Mouse (Mus musculus) heart, embryonic 16.5 days (tissue): Measurements from ENCODE around the gene Cd3g. TPM values are rescaled to one million over a fixed set of nuclear protein-coding genes. Genes with fewer than 3 reads are reported as not detected.
A peak's percentile ranks its signal among the peaks of the same experiment; 100 is the strongest.

ENCODE experiments used
- ATAC-seq: fragments of 200-750 bp; cut with Nextera tagmentation; replicated peaks from 2 replicates; pipeline ENCODE4 v1.8.0; 2017; ENCODE audit warnings: moderate number of reproducible peaks; ENCODE audit not compliant: insufficient read depth, low FRiP score; ENCODE audit errors: extremely low read depth
- H3K27ac ChIP-seq: fragments of 300-500 bp; sonication (generic); 2 replicates; pipeline ENCODE4 v1.5.1; 2014; ENCODE audit warnings: mild to moderate bottlenecking, low read length, control low read depth, moderate library complexity
- H3K27me3 ChIP-seq: fragments of 300-500 bp; sonication (generic); 2 replicates; pipeline ENCODE4 v1.6.1; 2014; ENCODE audit warnings: low read length, mixed read lengths; ENCODE audit not compliant: control insufficient read depth, insufficient read depth
- H3K36me3 ChIP-seq: fragments of 300-500 bp; sonication (generic); 2 replicates; pipeline ENCODE4 v1.6.1; 2014; ENCODE audit not compliant: control insufficient read depth, insufficient read depth
- H3K4me1 ChIP-seq: fragments of 300-500 bp; sonication (generic); 2 replicates; pipeline ENCODE4 v1.6.1; 2014; ENCODE audit warnings: low read length, mixed read lengths; ENCODE audit not compliant: control insufficient read depth, insufficient read depth
- H3K4me2 ChIP-seq: fragments of 300-500 bp; sonication (generic); 2 replicates; pipeline ENCODE4 v1.6.1; 2014; ENCODE audit warnings: low read depth, mild to moderate bottlenecking, control low read depth, low read length
- H3K4me3 ChIP-seq: fragments of 300-500 bp; sonication (generic); 2 replicates; pipeline ENCODE4 v1.5.1; 2014; ENCODE audit warnings: mild to moderate bottlenecking, control low read depth, low read length
- H3K9ac ChIP-seq: fragments of 300-500 bp; sonication (generic); 2 replicates; pipeline ENCODE4 v1.6.1; 2014; ENCODE audit warnings: low read length, control low read depth
- H3K9me3 ChIP-seq: fragments of 300-500 bp; sonication (generic); replicated peaks from 2 replicates; pipeline ENCODE4 v1.6.1; 2016; ENCODE audit warnings: low read length; ENCODE audit not compliant: control insufficient read depth
- WGBS: fragments of 180-500 bp; shearing (Covaris S2); extraction: QIAGEN DNeasy Blood & Tissue Kit; methylation state at CpG from one replicate; pipeline ENCODE4 v1.1.7; 2014; 5-methylcytosine and 5-hydroxymethylcytosine counted together
- polyA plus RNA-seq: library from polyadenylated mRNA; unstranded; fragments of >200 nt; fragmentation: Nextera tagmentation; extraction: Ambion mirVana; gene quantifications from 2 replicates; pipeline ENCODE4 v1.2.1, GENCODE M21; 2015

Cd3g gene
- polyA plus RNA-seq, 1 experiment from 2014 or later: 99.6 TPM

GRCm38 (mm10) chr9:44965126-44965832 lies 15.0 kb downstream of the Cd3g start, which contains the start of gene Ube4a:
Gene Ube4a, minus strand, starts transcription at chr9:44965600.
- Histone ChIP-seq H3K36me3 (no peaks in the 10 kb centered on the region; the same call in 1 of the 2 replicates), H3K4me2 (peak within 1 kb of the TSS; percentile 98), H3K9me3 (no peaks in the 10 kb centered on the region), H3K4me3 (peak within 1 kb of the TSS; percentile 97), H3K27ac (peak within 1 kb of the TSS; percentile 56), H3K9ac (peak within 1 kb of the TSS; percentile 89), H3K27me3 (no peaks in the 10 kb centered on the region), H3K4me1 (peaks cover 12% of the 10 kb centered on the region)
- under 1% methylated on average over 39 of the region's 39 CpGs for WGBS
- peak; percentile 96 for ATAC-seq

- Histone ChIP-seq H3K4me3 (no peak overlapping the region), H3K9ac (no peak overlapping the region), H3K27ac (0 out of 2 replicates have a peak overlapping the region, but pooled peaks have one; percentile 25), H3K4me2 (no peak overlapping the region), H3K27me3 (no peaks in the 10 kb centered on the region), H3K4me1 (no peaks in the 10 kb centered on the region), H3K36me3 (peaks cover 40% of the 10 kb centered on the region), H3K9me3 (no peaks in the 10 kb centered on the region)
- no peak for ATAC-seq
- 86% methylated on average over 3 of the region's 3 CpGs for WGBS
These were observed 25.8 kb downstream of the Cd3g start for GRCm38 (mm10) chr9:44954432-44954831.

DNA sequence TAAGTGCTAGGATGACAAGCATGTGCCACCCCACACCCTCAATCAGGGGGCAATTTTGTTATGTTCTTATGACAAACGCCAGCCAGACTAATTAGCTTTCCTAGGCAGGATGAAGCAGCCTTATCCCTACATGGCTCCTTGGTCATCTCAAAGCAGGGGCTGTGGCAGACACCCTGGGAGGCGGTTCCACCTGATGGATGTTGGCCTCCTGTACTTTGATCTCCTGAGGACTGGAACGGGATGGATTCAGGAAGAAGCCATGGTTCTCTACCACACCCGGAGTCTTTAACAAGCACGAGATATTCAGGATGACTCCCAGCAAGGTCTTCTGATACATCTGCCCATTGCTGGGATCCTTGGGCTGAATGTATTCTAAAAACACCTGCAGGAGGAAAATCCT lies 32.4 kb downstream of the Cd3g start:
- H3K27ac ChIP-seq: no peak overlapping the region
- no peaks in the 10 kb centered on the region for H3K4me1 ChIP-seq
- no peaks in the 10 kb centered on the region for H3K9me3 ChIP-seq
- no peak for ATAC-seq
- no peak overlapping the region for H3K4me2 ChIP-seq
- no peak overlapping the region for H3K4me3 ChIP-seq
- H3K36me3 ChIP-seq: peaks cover 60% of the 10 kb centered on the region
- H3K27me3 ChIP-seq: no peaks in the 10 kb centered on the region
- no peak overlapping the region for H3K9ac ChIP-seq
- 93% methylated on average over 5 of the region's 5 CpGs for WGBS

DNA sequence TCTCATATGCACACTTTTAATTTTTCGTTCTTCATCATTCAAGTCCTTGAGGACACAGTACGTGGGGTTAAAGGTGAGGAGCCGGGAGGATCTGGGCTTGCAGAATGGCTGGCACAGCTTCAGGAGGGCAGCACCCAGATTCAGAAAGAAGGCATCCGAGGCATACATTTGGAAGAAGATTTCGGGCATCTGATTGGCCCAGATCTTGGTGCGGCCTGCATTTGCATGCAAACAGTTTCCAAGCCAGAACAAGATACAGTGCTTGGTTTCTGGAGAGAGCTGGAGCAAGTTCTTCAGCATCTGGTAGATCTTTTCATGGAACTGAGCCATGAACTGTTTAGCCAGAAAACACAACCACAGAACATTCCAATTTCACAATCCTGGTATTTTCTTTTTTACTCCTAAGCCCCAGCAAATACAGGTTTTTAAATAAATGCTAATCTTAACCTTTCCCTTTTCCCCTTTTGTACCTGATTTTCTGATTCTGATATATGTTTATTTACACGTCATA lies 34.0 kb downstream of the Cd3g start:
- no peak overlapping the region for H3K9ac ChIP-seq
- no peak overlapping the region for H3K4me2 ChIP-seq
- H3K27me3 ChIP-seq: no peaks in the 10 kb centered on the region
- no peaks in the 10 kb centered on the region for H3K9me3 ChIP-seq
- peaks cover 58% of the 10 kb centered on the region for H3K36me3 ChIP-seq
- H3K27ac ChIP-seq: no peak overlapping the region
- H3K4me3 ChIP-seq: no peak overlapping the region
- 91% methylated on average over 7 of the region's 7 CpGs for WGBS
- H3K4me1 ChIP-seq: 0 out of 2 replicates have a peak, but pooled peaks cover 9% of the 10 kb centered on the region
- no peak for ATAC-seq

- H3K9me3 ChIP-seq: no peaks in the 10 kb centered on the region
- ATAC-seq: no peak
- 0 out of 2 replicates have a peak, but pooled peaks cover 9% of the 10 kb centered on the region for H3K4me1 ChIP-seq
- no peak overlapping the region for H3K9ac ChIP-seq
- H3K4me3 ChIP-seq: no peak overlapping the region
- H3K4me2 ChIP-seq: no peak overlapping the region
- H3K27me3 ChIP-seq: no peaks in the 10 kb centered on the region
- WGBS: 93% methylated on average over 4 of the region's 4 CpGs
- H3K36me3 ChIP-seq: peaks cover 53% of the 10 kb centered on the region
- no peak overlapping the region for H3K27ac ChIP-seq
These were observed 37.8 kb downstream of the Cd3g start for GRCm38 (mm10) chr9:44942421-44942820.

GRCm38 (mm10) chr9:44941756-44942155 lies 38.5 kb downstream of the Cd3g start:
- WGBS: 55% methylated on average over 4 of the region's 4 CpGs
- Histone ChIP-seq H3K4me1 (0 out of 2 replicates have a peak, but pooled peaks cover 9% of the 10 kb centered on the region), H3K27me3 (no peaks in the 10 kb centered on the region), H3K36me3 (peaks cover 54% of the 10 kb centered on the region), H3K4me2 (no peak overlapping the region), H3K9ac (no peak overlapping the region), H3K27ac (0 out of 2 replicates have a peak overlapping the region, but pooled peaks have one; percentile 4), H3K9me3 (no peaks in the 10 kb centered on the region), H3K4me3 (no peak overlapping the region)
- ATAC-seq: no peak

GRCm38 (mm10) chr9:44921543-44921942 lies 58.7 kb downstream of the Cd3g start:
- no peaks in the 10 kb centered on the region for H3K27me3 ChIP-seq
- ATAC-seq: no peak
- no peaks in the 10 kb centered on the region for H3K36me3 ChIP-seq
- peaks cover 12% of the 10 kb centered on the region for H3K4me1 ChIP-seq
- H3K27ac ChIP-seq: peak overlapping the region; percentile 97
- H3K9ac ChIP-seq: peak overlapping the region; percentile 70
- no peaks in the 10 kb centered on the region for H3K9me3 ChIP-seq
- 69% methylated on average over 2 of the region's 2 CpGs for WGBS
- H3K4me3 ChIP-seq: peak overlapping the region; percentile 98
- peak overlapping the region; percentile 69 for H3K4me2 ChIP-seq

GRCm38 (mm10) chr9:44921123-44921468 lies 59.1 kb downstream of the Cd3g start:
- Histone ChIP-seq H3K9ac (peak overlapping the region; percentile 70), H3K27ac (peak overlapping the region; percentile 97), H3K27me3 (no peaks in the 10 kb centered on the region), H3K4me3 (peak overlapping the region; percentile 98), H3K9me3 (no peaks in the 10 kb centered on the region), H3K36me3 (no peaks in the 10 kb centered on the region), H3K4me2 (peak overlapping the region; percentile 69), H3K4me1 (peaks cover 12% of the 10 kb centered on the region)
- WGBS: under 1% methylated on average over 8 of the region's 8 CpGs
- peak; percentile 77 for ATAC-seq

DNA sequence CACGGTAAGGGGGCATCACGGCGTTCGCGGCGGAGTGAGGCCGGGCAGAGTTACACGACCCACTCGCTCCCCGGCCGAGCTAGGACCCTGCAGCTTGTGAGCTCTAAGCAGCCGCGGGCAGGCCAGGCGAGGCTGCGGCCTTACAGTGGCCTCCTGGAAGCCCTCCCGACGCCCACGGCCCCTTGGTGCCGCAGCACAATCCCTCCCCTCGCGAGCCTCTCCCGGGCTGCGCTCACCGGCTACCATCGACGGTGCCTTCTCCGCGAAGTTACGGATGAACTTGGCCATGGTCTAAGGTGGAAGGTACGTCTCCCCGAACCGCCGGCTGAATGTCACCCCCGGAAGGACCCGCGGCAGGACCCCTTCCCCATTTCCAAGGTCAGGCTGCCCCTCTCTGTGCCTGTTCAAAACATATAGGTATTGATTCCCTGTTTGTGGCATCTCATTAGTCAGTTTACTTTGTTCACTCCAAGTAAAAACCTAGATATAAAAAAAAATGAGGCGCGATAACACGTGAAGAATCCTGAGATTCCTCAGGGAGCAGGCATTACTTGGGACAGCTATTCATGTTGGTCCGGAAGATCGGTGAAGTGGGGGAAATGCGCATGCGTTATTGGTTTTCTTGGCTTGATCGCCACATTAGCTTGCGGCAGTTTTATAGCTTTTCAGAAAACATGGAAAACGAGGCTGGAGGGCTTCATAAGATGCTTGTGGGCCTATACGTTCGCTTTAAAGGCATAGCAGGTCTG lies 59.7 kb downstream of the Cd3g start, which contains the start of gene Atp5l:
Gene Atp5l, minus strand, starts transcription at position 369 of the 749 bp plus-strand sequence.
- ATAC-seq: peak; percentile 83
- peak within 1 kb of the TSS; percentile 97 for H3K27ac ChIP-seq
- peaks cover 14% of the 10 kb centered on the region for H3K4me1 ChIP-seq
- under 1% methylated on average over 48 of the region's 48 CpGs for WGBS
- H3K36me3 ChIP-seq: no peaks in the 10 kb centered on the region
- no peaks in the 10 kb centered on the region for H3K9me3 ChIP-seq
- peak within 1 kb of the TSS; percentile 78 for H3K4me2 ChIP-seq
- H3K4me3 ChIP-seq: peak within 1 kb of the TSS; percentile 98
- H3K9ac ChIP-seq: peak within 1 kb of the TSS; percentile 100
- H3K27me3 ChIP-seq: no peaks in the 10 kb centered on the region
